Mouse (Mus musculus) embryonic facial prominence, embryonic 15.5 days (tissue): ENCODE results near the gene Spag9. TPM values are rescaled to one million over a fixed set of nuclear protein-coding genes. Genes with fewer than 3 reads are reported as not detected.

Source experiments
- ATAC-seq: fragments of 200-750 bp; cut with Nextera tagmentation; 2 replicates; pipeline ENCODE4 v1.8.0; 2017; ENCODE audit warnings: low read depth, moderate TSS enrichment; ENCODE audit not compliant: insufficient number of reproducible peaks, low FRiP score, low TSS enrichment
- H3K27ac ChIP-seq: fragments of 300-500 bp; sonication (generic); replicated peaks from 2 replicates; pipeline ENCODE4 v1.5.1; 2015; ENCODE audit warnings: mild to moderate bottlenecking, inconsistent platforms
- H3K27me3 ChIP-seq: fragments of 300-500 bp; sonication (generic); 2 replicates; pipeline ENCODE4 v1.6.1; 2015; ENCODE audit warnings: inconsistent platforms
- H3K36me3 ChIP-seq: fragments of 300-500 bp; sonication (generic); 2 replicates; pipeline ENCODE4 v1.6.1; 2015; ENCODE audit warnings: mild to moderate bottlenecking, inconsistent platforms
- H3K4me1 ChIP-seq: fragments of 300-500 bp; sonication (generic); 2 replicates; pipeline ENCODE4 v1.6.1; 2015; ENCODE audit warnings: inconsistent platforms
- H3K4me2 ChIP-seq: fragments of 300-500 bp; sonication (generic); replicated peaks from 2 replicates; pipeline ENCODE4 v1.6.1; 2015; ENCODE audit warnings: mild to moderate bottlenecking, inconsistent platforms
- H3K4me3 ChIP-seq: fragments of 300-500 bp; sonication (generic); replicated peaks from 2 replicates; pipeline ENCODE4 v1.5.1; 2015; ENCODE audit warnings: mild to moderate bottlenecking, inconsistent platforms
- H3K9ac ChIP-seq: fragments of 300-500 bp; sonication (generic); 2 replicates; pipeline ENCODE4 v1.6.1; 2015; ENCODE audit warnings: inconsistent platforms
- H3K9me3 ChIP-seq: fragments of 300-500 bp; sonication (generic); replicated peaks from 2 replicates; pipeline ENCODE4 v1.6.1; 2016; ENCODE audit warnings: inconsistent platforms
- WGBS: fragments of 180-500 bp; shearing (Covaris S2); methylation state at CpG from one replicate; pipeline ENCODE4 v1.1.7; 2015; 5-methylcytosine and 5-hydroxymethylcytosine counted together
- polyA plus RNA-seq: library from polyadenylated mRNA; unstranded; fragments of >200 nt; fragmentation: Nextera tagmentation; extraction: Ambion mirVana; gene quantifications from 2 replicates; pipeline ENCODE4 v1.2.1, GENCODE M21; 2015

Spag9 gene
- polyA plus RNA-seq = 43.4 and 51.5 TPM in 2 replicates

DNA sequence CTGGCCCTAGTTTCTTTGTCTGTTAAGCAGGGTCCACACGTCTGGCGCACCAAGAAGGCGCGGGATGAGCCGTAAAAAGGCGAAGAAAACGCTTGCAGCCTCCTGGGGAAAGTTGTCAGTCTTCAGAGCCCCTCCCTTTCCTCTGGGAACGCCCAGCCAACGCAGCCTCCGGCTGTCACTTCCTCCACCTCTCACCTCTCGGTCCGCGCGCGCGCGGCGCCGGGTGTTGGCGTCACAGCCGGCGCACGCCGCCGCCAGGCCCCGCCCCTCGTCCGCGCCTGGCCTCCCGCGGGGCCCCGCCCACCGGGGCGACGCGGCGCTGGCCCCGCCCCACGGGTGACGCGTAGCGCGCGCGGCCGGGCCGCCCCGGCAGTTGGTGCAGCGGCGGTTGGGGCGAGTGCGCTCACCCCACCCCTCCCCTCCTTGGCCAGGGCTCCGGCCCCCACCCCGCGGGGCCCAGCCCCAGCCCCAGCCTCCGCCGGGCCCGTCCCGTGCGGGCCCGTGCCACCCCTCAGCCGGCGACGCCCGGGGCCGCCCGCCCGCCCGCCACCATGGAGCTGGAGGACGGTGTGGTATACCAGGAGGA is at the start of gene Spag9:
Gene Spag9, plus strand, starts transcription at position 372 of the 586 bp plus-strand sequence.
- ATAC-seq = peak; percentile 92
- Histone ChIP-seq H3K9me3 (no peaks in the 10 kb centered on the region), H3K4me2 (peak within 1 kb of the TSS; percentile 82), H3K27ac (peak within 1 kb of the TSS; percentile 99), H3K36me3 (no peaks in the 10 kb centered on the region), H3K27me3 (no peaks in the 10 kb centered on the region), H3K9ac (peak within 1 kb of the TSS; percentile 73), H3K4me1 (peaks cover 26% of the 10 kb centered on the region), H3K4me3 (peak within 1 kb of the TSS; percentile 96)
- under 1% methylated on average over 65 of the region's 70 CpGs for WGBS

DNA sequence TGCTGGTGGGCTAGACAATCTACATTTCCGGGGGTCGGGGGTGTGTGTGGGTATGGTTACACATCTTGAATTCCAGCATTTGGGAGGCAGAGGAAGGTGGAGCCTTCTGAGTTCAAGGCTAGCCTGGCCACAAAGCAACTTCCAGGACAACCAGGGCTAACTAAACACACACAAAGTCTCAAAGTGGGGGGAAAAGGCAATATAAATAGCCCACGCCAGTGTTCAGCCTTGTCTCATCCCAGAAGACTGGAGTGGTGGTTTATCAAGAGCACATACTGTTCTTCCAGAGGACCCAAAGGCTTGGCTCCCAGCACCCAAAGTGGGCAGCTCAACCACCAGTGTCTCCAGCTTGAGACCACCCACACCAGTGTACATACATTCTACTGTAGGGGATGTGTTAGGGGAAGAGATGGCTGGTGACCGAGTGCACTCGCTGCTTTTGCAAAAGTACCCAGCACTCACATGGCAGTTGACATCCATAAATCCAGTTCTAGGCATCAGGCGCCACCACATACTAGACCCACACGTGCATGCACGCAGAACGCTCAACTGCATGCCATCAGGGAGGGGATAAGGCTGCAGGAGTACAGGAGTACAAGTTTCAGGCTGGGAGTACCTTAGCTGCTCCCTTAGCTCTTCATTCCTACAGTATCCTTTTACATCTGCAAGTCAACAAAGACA is 46.9 kb upstream of the Spag9 start:
- Histone ChIP-seq H3K9me3 (no peaks in the 10 kb centered on the region), H3K4me1 (peaks cover 17% of the 10 kb centered on the region), H3K4me2 (no peak overlapping the region), H3K27me3 (no peaks in the 10 kb centered on the region), H3K36me3 (peaks cover 53% of the 10 kb centered on the region), H3K9ac (no peak overlapping the region), H3K4me3 (no peak overlapping the region), H3K27ac (no peak overlapping the region)
- ATAC-seq = no peak
- WGBS = 85% methylated on average over 9 of the region's 9 CpGs

DNA sequence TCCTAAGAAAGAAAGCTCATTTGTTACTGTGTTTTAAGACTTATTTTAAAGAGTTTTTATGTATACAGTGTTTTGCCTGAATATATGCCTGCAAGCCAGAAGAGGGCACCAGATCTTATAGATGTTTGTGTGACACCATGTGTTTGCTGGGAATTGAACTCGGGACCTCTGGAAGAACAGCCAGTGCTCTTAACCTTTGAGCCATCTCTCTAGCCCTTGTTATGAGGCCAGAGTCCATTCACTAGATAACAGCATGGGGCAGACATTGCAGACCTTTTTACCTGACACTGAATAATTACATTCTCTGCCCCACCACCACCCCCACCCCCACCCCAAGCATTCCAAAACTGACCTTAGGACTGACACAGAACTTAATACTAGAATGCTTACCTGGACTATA is 45.8 kb upstream of the Spag9 start:
- Histone ChIP-seq H3K4me2 (no peak overlapping the region), H3K9me3 (no peaks in the 10 kb centered on the region), H3K27me3 (no peaks in the 10 kb centered on the region), H3K4me1 (peaks cover 23% of the 10 kb centered on the region), H3K4me3 (no peak overlapping the region), H3K36me3 (peaks cover 55% of the 10 kb centered on the region), H3K9ac (no peak overlapping the region), H3K27ac (no peak overlapping the region)
- ATAC-seq = no peak
- WGBS = 82% methylated on average over 1 of the region's 1 CpGs

DNA sequence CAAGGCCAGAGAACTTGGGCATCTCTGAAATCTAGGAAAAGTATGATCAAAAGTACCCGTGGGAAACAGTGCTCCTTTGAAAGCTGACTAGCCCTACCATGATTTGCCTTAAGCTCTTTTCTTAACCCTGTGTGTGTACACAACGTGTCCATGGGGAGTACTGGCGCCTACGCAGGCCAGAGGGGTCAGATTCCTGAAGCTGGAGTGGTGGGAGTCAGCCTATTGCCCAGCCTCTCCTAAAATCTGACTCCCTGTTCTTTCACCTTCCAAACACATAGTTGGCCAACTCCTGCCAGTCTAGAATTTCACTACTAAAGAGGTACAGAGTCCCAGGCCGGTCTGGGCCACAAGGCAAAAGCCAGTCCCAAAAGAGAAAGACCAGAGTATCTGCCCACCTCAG is 43.5 kb upstream of the Spag9 start:
- Histone ChIP-seq H3K4me3 (no peak overlapping the region), H3K9me3 (no peaks in the 10 kb centered on the region), H3K36me3 (peaks cover 51% of the 10 kb centered on the region), H3K9ac (no peak overlapping the region), H3K27me3 (no peaks in the 10 kb centered on the region), H3K4me2 (no peak overlapping the region), H3K4me1 (peaks cover 34% of the 10 kb centered on the region), H3K27ac (no peak overlapping the region)
- no peak for ATAC-seq
- 44% methylated on average over 5 of the region's 5 CpGs for WGBS

DNA sequence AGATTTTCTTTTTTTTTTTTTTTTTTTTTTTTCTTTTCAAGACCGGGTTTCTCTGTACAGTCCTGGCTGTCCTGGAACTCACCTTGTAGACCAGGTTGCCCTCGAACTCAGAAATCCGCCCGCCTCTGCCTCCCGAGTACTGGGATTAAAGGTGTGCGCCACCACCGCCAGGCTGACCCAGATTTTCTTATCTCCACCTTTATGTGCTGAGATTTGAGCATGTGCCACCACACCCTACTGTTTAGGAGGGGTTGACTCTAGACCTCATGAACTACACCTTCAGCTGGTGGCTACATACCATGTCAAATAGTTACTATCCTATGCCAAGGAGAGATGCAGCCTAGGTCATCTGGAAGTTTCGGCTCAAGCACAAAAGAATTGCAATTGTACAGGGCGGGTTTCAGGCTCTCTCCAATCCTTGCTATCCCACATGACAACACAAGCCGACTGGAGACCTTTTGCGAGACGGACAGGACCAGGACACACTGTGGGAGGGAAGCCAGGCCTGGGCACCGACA is 41.1 kb upstream of the Spag9 start:
- peaks cover 51% of the 10 kb centered on the region for H3K36me3 ChIP-seq
- H3K27me3 ChIP-seq = no peaks in the 10 kb centered on the region
- no peak; the same call in 1 of the 2 replicates for ATAC-seq
- no peaks in the 10 kb centered on the region for H3K9me3 ChIP-seq
- H3K27ac ChIP-seq = peak overlapping the region; percentile 93; the same call in 1 of the 2 replicates
- H3K4me1 ChIP-seq = peaks cover 34% of the 10 kb centered on the region
- peak overlapping the region; percentile 74 for H3K4me2 ChIP-seq
- 35% methylated on average over 13 of the region's 13 CpGs for WGBS
- peak overlapping the region; percentile 52 for H3K9ac ChIP-seq
- peak overlapping the region; percentile 80 for H3K4me3 ChIP-seq

DNA sequence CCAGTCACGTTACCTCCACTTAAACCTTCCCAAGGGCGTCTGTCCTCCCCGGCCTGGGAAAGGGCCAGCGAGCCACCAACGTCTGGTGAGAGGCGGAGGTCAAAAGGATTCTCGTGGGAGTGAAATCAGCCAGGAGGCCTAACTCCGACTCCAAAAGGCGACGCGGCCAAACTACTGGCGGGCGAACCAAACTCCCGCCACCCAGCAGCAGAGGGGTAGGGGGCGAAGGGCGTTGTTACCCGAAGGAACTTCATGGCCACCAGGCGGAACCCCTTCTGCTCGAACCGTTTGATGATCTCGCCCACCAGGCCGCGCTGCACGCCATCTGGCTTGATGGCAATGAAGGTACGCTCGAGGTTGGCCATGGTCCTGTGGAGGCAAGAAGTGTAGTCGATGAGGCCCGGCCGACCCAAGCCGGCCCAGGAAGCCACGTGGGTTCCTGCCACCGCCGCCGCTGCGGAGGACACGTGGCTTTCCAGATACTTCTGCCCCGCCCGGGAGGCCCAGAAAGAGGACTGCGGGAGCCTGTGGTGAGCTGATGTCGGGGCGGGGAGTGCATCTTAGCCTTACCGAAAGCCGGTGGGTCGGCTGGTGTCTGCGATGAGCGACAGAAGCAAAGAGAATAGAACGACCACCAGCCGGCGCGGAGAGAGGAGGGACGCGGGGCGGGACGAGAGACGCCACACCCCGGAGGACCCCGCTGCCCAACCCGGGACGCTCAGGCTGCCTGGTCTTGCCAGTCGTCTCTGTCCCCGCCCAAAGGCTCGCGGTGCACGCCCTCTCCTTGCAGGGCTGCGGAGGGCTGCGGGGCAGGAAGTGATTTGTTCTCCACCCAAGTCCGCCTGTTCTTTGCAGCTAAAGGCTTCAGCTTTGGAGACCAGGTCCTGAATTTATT is 40.4 kb upstream of the Spag9 start:
- peak; percentile 97 for ATAC-seq
- under 1% methylated on average over 67 of the region's 67 CpGs for WGBS
- Histone ChIP-seq H3K9ac (peak overlapping the region; percentile 52), H3K27ac (peak overlapping the region; percentile 93), H3K4me1 (peaks cover 34% of the 10 kb centered on the region), H3K27me3 (no peaks in the 10 kb centered on the region), H3K4me3 (peak overlapping the region; percentile 80), H3K36me3 (peaks cover 52% of the 10 kb centered on the region), H3K9me3 (no peaks in the 10 kb centered on the region), H3K4me2 (peak overlapping the region; percentile 74)

DNA sequence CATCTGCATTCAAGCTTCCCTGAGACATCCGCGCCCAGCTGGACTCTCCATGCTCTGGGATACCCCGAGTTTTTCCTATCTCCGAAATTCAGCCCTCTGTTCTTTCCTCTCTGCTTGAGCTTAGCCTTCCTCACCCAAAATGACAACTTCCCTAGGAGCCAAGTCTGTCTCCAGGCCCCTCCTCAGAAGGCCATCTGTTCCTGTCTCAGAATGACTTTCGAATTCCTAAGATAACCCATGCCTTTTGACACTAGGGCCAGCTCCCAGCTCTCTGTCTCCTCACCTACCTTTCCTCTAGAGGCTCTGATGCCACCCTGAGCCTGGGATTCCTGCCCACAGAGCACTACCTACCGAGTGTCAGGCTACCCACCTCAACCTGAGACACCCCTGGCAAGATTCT is 39.7 kb upstream of the Spag9 start, which contains the start of gene Nme2:
Gene Nme2, minus strand, starts transcription at position 101 of the 400 bp plus-strand sequence.
- peak within 1 kb of the TSS; percentile 93 for H3K27ac ChIP-seq
- peak within 1 kb of the TSS; percentile 74 for H3K4me2 ChIP-seq
- H3K4me3 ChIP-seq = peak within 1 kb of the TSS; percentile 80
- no peaks in the 10 kb centered on the region for H3K9me3 ChIP-seq
- H3K36me3 ChIP-seq = peaks cover 52% of the 10 kb centered on the region
- no peaks in the 10 kb centered on the region for H3K27me3 ChIP-seq
- under 1% methylated on average over 6 of the region's 6 CpGs for WGBS
- peaks cover 34% of the 10 kb centered on the region for H3K4me1 ChIP-seq
- peak; percentile 13; the same call in 1 of the 2 replicates for ATAC-seq
- peak within 1 kb of the TSS; percentile 52 for H3K9ac ChIP-seq

DNA sequence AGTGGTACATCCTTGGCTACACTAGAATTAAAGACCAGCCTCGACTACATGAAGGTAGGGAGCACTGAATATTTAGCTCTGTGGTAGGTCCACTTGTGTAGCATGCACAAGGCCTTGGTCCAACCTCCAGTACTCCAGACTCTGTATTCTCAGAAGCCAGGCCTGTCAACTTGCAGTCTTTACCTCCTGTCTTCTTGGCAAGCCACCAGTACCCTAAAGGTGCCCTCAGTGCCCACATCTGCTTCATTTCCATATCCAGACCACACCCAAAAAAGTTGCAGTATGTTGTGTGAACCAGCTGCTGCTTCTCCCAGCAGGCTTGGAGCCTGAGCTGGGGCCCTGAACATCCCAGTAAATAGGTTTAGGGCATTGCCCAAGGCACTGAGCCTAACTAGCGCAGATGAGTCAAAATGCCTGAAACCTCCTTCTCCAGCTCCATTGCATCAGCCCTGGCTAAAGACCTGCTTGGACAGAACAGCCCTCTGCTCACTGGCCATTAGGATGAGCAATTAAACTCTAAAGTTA is 38.8 kb upstream of the Spag9 start:
- peaks cover 51% of the 10 kb centered on the region for H3K36me3 ChIP-seq
- H3K4me1 ChIP-seq = peaks cover 34% of the 10 kb centered on the region
- no peaks in the 10 kb centered on the region for H3K9me3 ChIP-seq
- no peak overlapping the region for H3K4me3 ChIP-seq
- WGBS = 89% methylated on average over 2 of the region's 2 CpGs
- H3K27ac ChIP-seq = peak overlapping the region; percentile 93
- ATAC-seq = no peak
- H3K27me3 ChIP-seq = no peaks in the 10 kb centered on the region
- no peak overlapping the region for H3K9ac ChIP-seq
- H3K4me2 ChIP-seq = no peak overlapping the region

DNA sequence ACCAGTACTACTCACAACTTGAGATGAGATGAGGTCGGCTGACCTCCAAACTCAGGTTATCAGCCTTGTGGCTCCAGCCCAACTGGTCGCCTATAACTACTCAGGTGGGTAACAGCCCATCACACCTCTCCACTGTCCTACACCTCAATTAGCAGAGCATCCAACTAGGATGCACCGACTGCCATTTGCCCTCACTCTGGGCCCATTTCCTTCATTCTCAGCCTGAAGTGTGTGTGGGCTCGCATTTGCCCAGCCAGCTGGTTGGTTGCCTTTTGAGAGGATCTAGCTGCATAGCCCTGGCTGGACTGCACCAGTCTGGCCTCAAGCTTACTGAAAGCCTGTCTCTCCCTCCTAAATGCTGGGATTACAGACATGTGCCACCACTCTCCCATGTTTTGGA is 38.1 kb upstream of the Spag9 start:
- Histone ChIP-seq H3K27me3 (no peaks in the 10 kb centered on the region), H3K4me3 (no peak overlapping the region), H3K4me1 (peaks cover 27% of the 10 kb centered on the region), H3K27ac (no peak overlapping the region), H3K9me3 (no peaks in the 10 kb centered on the region), H3K9ac (no peak overlapping the region), H3K36me3 (peaks cover 50% of the 10 kb centered on the region), H3K4me2 (no peak overlapping the region)
- WGBS = 87% methylated on average over 4 of the region's 4 CpGs
- no peak for ATAC-seq

DNA sequence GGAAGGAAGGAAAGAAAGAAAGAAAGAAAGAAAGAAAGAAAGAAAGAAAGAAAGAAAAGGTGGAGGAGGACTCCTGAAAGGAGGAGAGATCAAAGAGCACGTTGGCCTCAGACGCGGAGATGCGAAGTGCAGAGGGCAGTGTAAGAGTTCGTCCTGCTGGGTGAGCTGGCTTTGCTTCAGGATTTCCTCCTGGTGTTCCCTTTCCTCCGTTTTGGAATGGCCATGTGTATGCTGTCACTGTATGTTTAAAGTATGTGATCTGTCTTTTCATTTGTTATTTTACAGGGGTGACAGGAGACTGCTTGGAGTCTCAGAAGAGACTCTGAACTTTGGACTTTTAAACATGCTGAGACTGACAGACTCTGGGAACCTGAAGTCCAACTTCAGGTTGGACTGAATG is 34.4 kb upstream of the Spag9 start:
- Histone ChIP-seq H3K9me3 (no peaks in the 10 kb centered on the region), H3K27ac (no peak overlapping the region), H3K4me3 (no peak overlapping the region), H3K9ac (no peak overlapping the region), H3K27me3 (no peaks in the 10 kb centered on the region), H3K4me2 (no peak overlapping the region), H3K36me3 (peaks cover 65% of the 10 kb centered on the region), H3K4me1 (peaks cover 4% of the 10 kb centered on the region)
- no peak for ATAC-seq
- 89% methylated on average over 6 of the region's 6 CpGs for WGBS

DNA sequence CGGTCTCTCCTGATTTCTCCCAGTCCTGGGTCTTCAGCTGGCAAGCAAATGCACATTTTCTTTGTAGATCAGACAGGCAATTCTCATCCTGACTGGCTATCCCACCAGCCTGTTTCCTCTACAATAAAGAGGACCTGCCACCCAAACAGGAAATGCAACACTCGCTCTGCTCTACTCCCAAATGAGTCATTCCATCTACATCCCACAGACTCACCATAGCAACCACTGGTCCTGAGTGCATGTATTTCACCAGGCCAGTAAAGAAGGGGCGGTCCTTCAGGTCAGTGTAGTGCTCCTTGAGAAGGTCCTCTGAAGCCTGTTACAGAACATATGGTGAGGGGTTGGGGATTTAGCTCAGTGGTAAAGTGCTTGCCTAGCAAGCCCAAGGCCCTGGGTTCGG is 32.9 kb upstream of the Spag9 start:
- peaks cover 6% of the 10 kb centered on the region for H3K4me1 ChIP-seq
- no peaks in the 10 kb centered on the region for H3K9me3 ChIP-seq
- no peak overlapping the region for H3K27ac ChIP-seq
- 88% methylated on average over 4 of the region's 4 CpGs for WGBS
- peaks cover 65% of the 10 kb centered on the region for H3K36me3 ChIP-seq
- ATAC-seq = no peak
- no peak overlapping the region for H3K9ac ChIP-seq
- H3K4me3 ChIP-seq = no peak overlapping the region
- H3K4me2 ChIP-seq = no peak overlapping the region
- no peaks in the 10 kb centered on the region for H3K27me3 ChIP-seq
